10 mouse cellular contexts compared by ENCODE assay signal in the genomic region with DNA sequence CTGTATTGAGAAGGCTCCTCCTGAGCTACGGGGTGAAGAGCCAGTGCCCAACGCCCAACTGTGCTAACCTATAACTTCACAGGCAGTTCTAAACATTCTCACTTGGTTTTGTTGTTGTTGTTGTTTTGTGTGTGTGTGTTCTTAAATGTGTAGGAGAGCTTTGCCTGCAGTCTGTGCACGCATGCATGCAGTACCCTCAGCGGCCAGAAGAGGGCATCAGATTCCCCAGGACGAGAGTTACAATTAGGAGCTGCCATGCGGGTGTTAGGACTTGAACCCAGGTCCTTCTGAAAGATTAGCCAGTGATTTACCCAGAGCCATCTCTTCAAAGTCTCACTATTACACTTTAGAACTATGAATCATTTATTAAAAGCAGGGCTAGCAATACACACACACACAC. TPM values are rescaled to one million over a fixed set of nuclear protein-coding genes. Genes with fewer than 3 reads are reported as not detected.
DNase-seq lines count a peak whose midpoint lies in the region; ATAC-seq and TF ChIP-seq lines count a peak whose summit lies in the region.
"Had no signal": no experiment of that assay in that cellular context is flagged by ENCODE, and none has a peak within 500 bp of the region (broad histone marks: within the 10 kb centered on the region; RNA-seq: fewer than 3 reads in every experiment).

No protein-coding gene starts in this region.

- peak; percentile 53 for TF ChIP-seq CTCF in bone marrow macrophage, adult 2 months (IDR thresholded peaks at IDR 0.05; ENCODE audit: low read depth, low read length)

- intact Hi-C loops in left cerebral cortex, postnatal 10 days (cut with DNase I): no loop called here

- H3K27ac ChIP-seq in liver, embryonic 12.5 days: no peak overlapping the region
- no peak overlapping the region for H3K27ac ChIP-seq in bone marrow macrophage, adult 2 months (ENCODE audit: insufficient read depth, low read depth, low read length)
- no peak overlapping the region for H3K27ac ChIP-seq in forebrain, embryonic 16.5 days (ENCODE audit: low read length)
- H3K27ac ChIP-seq: forebrain, embryonic 15.5 days; limb, embryonic 13.5 days had no signal

- H3K4me1 ChIP-seq in liver, embryonic 12.5 days: peaks cover 8% of the 10 kb centered on the region; the same call in 1 of the 2 replicates
- H3K4me1 ChIP-seq in bone marrow macrophage, adult 2 months (ENCODE audit: control insufficient read depth, insufficient read depth, low read length): no peaks in the 10 kb centered on the region
- peaks cover 12% of the 10 kb centered on the region for H3K4me1 ChIP-seq in forebrain, embryonic 16.5 days (replicated peaks; ENCODE audit: control insufficient read depth, insufficient read depth, low read length)

- no peak overlapping the region for H3K9ac ChIP-seq in liver, embryonic 12.5 days
- H3K9ac ChIP-seq in forebrain, embryonic 16.5 days (replicated peaks; ENCODE audit: low read depth, low read length): no peak overlapping the region
- H3K9ac ChIP-seq: forebrain, embryonic 15.5 days; limb, embryonic 13.5 days had no signal

- no peak overlapping the region for H3K4me2 ChIP-seq in liver, embryonic 12.5 days
- no peak overlapping the region for H3K4me2 ChIP-seq in forebrain, embryonic 16.5 days (ENCODE audit: low read length)
- H3K4me2 ChIP-seq: forebrain, embryonic 15.5 days; limb, embryonic 13.5 days had no signal

- H3K4me3 ChIP-seq in liver, embryonic 12.5 days: no peak overlapping the region
- H3K4me3 ChIP-seq in bone marrow macrophage, adult 2 months (ENCODE audit: insufficient read depth, low read length): no peak overlapping the region
- no peak overlapping the region for H3K4me3 ChIP-seq in forebrain, embryonic 16.5 days (replicated peaks; ENCODE audit: low read length)
- H3K4me3 ChIP-seq: forebrain, embryonic 15.5 days; limb, embryonic 13.5 days had no signal

- H3K9me3 ChIP-seq in liver, embryonic 12.5 days (replicated peaks): no peaks in the 10 kb centered on the region
- H3K9me3 ChIP-seq in forebrain, embryonic 16.5 days (ENCODE audit: control insufficient read depth, low read length): no peaks in the 10 kb centered on the region
- H3K9me3 ChIP-seq: forebrain, embryonic 15.5 days; limb, embryonic 13.5 days had no signal

- 66% methylated on average over 6 of the region's 6 CpGs for WGBS in liver, embryonic 12.5 days (ENCODE audit: insufficient replicate concordance)
- 86% methylated on average over 6 of the region's 6 CpGs for WGBS in forebrain, embryonic 16.5 days

- H3K27me3 ChIP-seq in liver, embryonic 12.5 days (replicated peaks): no peaks in the 10 kb centered on the region
- H3K27me3 ChIP-seq in splenic B cell, adult 2 months (ENCODE audit: control insufficient read depth, insufficient read depth, low read length, poor library complexity, severe bottlenecking): no peaks in the 10 kb centered on the region
- no peaks in the 10 kb centered on the region for H3K27me3 ChIP-seq in forebrain, embryonic 16.5 days (replicated peaks; ENCODE audit: control insufficient read depth, insufficient read depth, low read length)
- H3K27me3 ChIP-seq: forebrain, embryonic 15.5 days; limb, embryonic 13.5 days had no signal

- no peaks in the 10 kb centered on the region for H3K36me3 ChIP-seq in liver, embryonic 12.5 days
- no peaks in the 10 kb centered on the region for H3K36me3 ChIP-seq in splenic B cell, adult 2 months (ENCODE audit: control insufficient read depth, insufficient read depth, low read length, poor library complexity, severe bottlenecking)
- no peaks in the 10 kb centered on the region for H3K36me3 ChIP-seq in forebrain, embryonic 16.5 days (ENCODE audit: control insufficient read depth, insufficient read depth)
- H3K36me3 ChIP-seq: forebrain, embryonic 15.5 days had no signal

- ATAC-seq in liver, embryonic 12.5 days: no peak
- no peak for ATAC-seq in forebrain, embryonic 16.5 days
- ATAC-seq: forebrain, embryonic 15.5 days had no signal

- TF ChIP-seq POLR2A in bone marrow macrophage, adult 2 months (IDR thresholded peaks at IDR 0.05; ENCODE audit: borderline replicate concordance, low read depth, low read length): no peak

- DNase-seq in adrenal gland, postnatal 10 days: peak; percentile 34
- DNase-seq in adrenal gland, adult 2 months: no peak
- DNase-seq in liver: peak; percentile 44
- DNase-seq in splenic B cell, adult 2 months (ENCODE audit: low read depth, low spot score): peak; percentile 54
- no peak for DNase-seq in left cerebral cortex, postnatal 10 days (ENCODE audit: extremely low spot score in 1 of 2, low spot score in 2 of 2)

RNA-seq across cellular contexts. Expression of gene Wwc2, which starts 12.0 kb away (rescaled TPM):
- 10 to 100 TPM; 23.0 to 24.4 TPM for total RNA-seq in adrenal gland, postnatal 10 days (2021)
- 10 to 100 TPM; 21.9 to 25.7 TPM for total RNA-seq in adrenal gland, adult 2 months (2021)
- polyA plus RNA-seq in adrenal gland, adult 2 months (2012; rRNA removed): 13.0 and 13.1 TPM in 2 replicates
- 4.7 and 5.0 TPM in 2 replicates for polyA plus RNA-seq in liver, embryonic 12.5 days (2016; fragmentation: Nextera tagmentation; extraction: Ambion mirVana)
- polyA plus RNA-seq in bone marrow macrophage, adult 2 months (2012; ENCODE audit: insufficient read depth, insufficient read length, missing spikeins): 7.5 and 8.7 TPM in 2 replicates
- polyA plus RNA-seq in forebrain, embryonic 16.5 days (2015; fragmentation: Nextera tagmentation; extraction: Ambion mirVana): 4.0 and 4.2 TPM in 2 replicates
- 10 to 100 TPM; 27.3 to 28.0 TPM for total RNA-seq in left cerebral cortex, postnatal 10 days (2021)

Comparison
In these comparisons a context has a peak if more than half of its experiments do, and no peak if none do; other contexts are left out.
1. DNase-seq: peak in adrenal gland, postnatal 10 days (single experiment), liver (single experiment) and splenic B cell, adult 2 months (single experiment); none in adrenal gland, adult 2 months (single experiment) and left cerebral cortex, postnatal 10 days (0 of 2).